Mouse (Mus musculus) neural tube, embryonic 14.5 days (tissue): Measurements from ENCODE around the gene Chaf1a. TPM values are rescaled to one million over a fixed set of nuclear protein-coding genes. Genes with fewer than 3 reads are reported as not detected.

ENCODE experiments used
- ATAC-seq: fragments of 200-750 bp; cut with Nextera tagmentation; 2 replicates; pipeline ENCODE4 v1.8.0; 2017; ENCODE audit warnings: low read depth, mild to moderate bottlenecking, moderate TSS enrichment, moderate library complexity
- H3K27ac ChIP-seq: fragments of 300-500 bp; sonication (generic); 2 replicates; pipeline ENCODE4 v1.5.1; 2014; ENCODE audit warnings: low read depth, mild to moderate bottlenecking, control low read depth, low read length, moderate library complexity, mixed read lengths
- H3K27me3 ChIP-seq: fragments of 300-500 bp; sonication (generic); 2 replicates; pipeline ENCODE4 v1.6.1; 2014; ENCODE audit warnings: low read length; ENCODE audit not compliant: control insufficient read depth, insufficient read depth
- H3K36me3 ChIP-seq: fragments of 300-500 bp; sonication (generic); 2 replicates; pipeline ENCODE4 v1.6.1; 2014; ENCODE audit warnings: low read length, mixed read lengths; ENCODE audit not compliant: control insufficient read depth, insufficient read depth
- H3K4me1 ChIP-seq: fragments of 300-500 bp; sonication (generic); 2 replicates; pipeline ENCODE4 v1.6.1; 2014; ENCODE audit warnings: low read length; ENCODE audit not compliant: control insufficient read depth, insufficient read depth
- H3K4me2 ChIP-seq: fragments of 300-500 bp; sonication (generic); 2 replicates; pipeline ENCODE4 v1.6.1; 2014; ENCODE audit warnings: mild to moderate bottlenecking, low read depth, low read length, control low read depth
- H3K4me3 ChIP-seq: fragments of 300-500 bp; sonication (generic); 2 replicates; pipeline ENCODE4 v1.5.1; 2014; ENCODE audit warnings: low read depth, low read length, control low read depth, mixed read lengths
- H3K9ac ChIP-seq: fragments of 300-500 bp; sonication (generic); replicated peaks from 2 replicates; pipeline ENCODE4 v1.6.1; 2014; ENCODE audit warnings: low read depth, mild to moderate bottlenecking, control low read depth, low read length, mixed read lengths
- H3K9me3 ChIP-seq: fragments of 300-500 bp; sonication (generic); 2 replicates; pipeline ENCODE4 v1.6.1; 2016; ENCODE audit warnings: low read length; ENCODE audit not compliant: control insufficient read depth
- WGBS: fragments of 180-500 bp; shearing (Covaris S2); extraction: QIAGEN DNeasy Blood & Tissue Kit; methylation state at CpG from one replicate; pipeline ENCODE4 v1.1.7; 2014; 5-methylcytosine and 5-hydroxymethylcytosine counted together
- polyA plus RNA-seq: library from polyadenylated mRNA; unstranded; fragments of >200 nt; fragmentation: Nextera tagmentation; extraction: Ambion mirVana; gene quantifications from 2 replicates; pipeline ENCODE4 v1.2.1, GENCODE M21; 2014

Chaf1a gene
- polyA plus RNA-seq, result 2.3 and 3.2 TPM in 2 replicates

- 0 out of 2 replicates have a peak within 1 kb of the TSS, but pooled peaks have one; percentile 16 for H3K27ac ChIP-seq
- no peaks in the 10 kb centered on the region for H3K36me3 ChIP-seq
- peak within 1 kb of the TSS; percentile 58 for H3K9ac ChIP-seq
- peak within 1 kb of the TSS; percentile 76 for H3K4me2 ChIP-seq
- WGBS, result under 1% methylated on average over 67 of the region's 68 CpGs
- H3K27me3 ChIP-seq, result no peaks in the 10 kb centered on the region
- H3K4me1 ChIP-seq, result peaks cover 12% of the 10 kb centered on the region
- H3K9me3 ChIP-seq, result no peaks in the 10 kb centered on the region
- peak; percentile 85 for ATAC-seq
- H3K4me3 ChIP-seq, result peak within 1 kb of the TSS; percentile 67
Observed at GRCm38 (mm10) chr17:56040030-56040856, at the start of gene Chaf1a. Gene Chaf1a (plus strand): TSS chr17:56040439.

- Histone ChIP-seq H3K27me3 (no peaks in the 10 kb centered on the region), H3K36me3 (peaks cover 22% of the 10 kb centered on the region), H3K27ac (no peak overlapping the region), H3K4me3 (no peak overlapping the region), H3K9me3 (no peaks in the 10 kb centered on the region), H3K4me1 (no peaks in the 10 kb centered on the region), H3K9ac (no peak overlapping the region), H3K4me2 (no peak overlapping the region)
- no peak for ATAC-seq
- WGBS, result 89% methylated on average over 15 of the region's 15 CpGs
Observed at GRCm38 (mm10) chr17:55996007-55996406, 44.2 kb upstream of the Chaf1a start.

GRCm38 (mm10) chr17:55999794-56000499 is 40.3 kb upstream of the Chaf1a start:
- Histone ChIP-seq H3K4me2 (no peak overlapping the region), H3K4me1 (no peaks in the 10 kb centered on the region), H3K9me3 (no peaks in the 10 kb centered on the region), H3K27me3 (no peaks in the 10 kb centered on the region), H3K9ac (no peak overlapping the region), H3K36me3 (peaks cover 16% of the 10 kb centered on the region), H3K4me3 (no peak overlapping the region), H3K27ac (no peak overlapping the region)
- ATAC-seq, result peak; percentile 18; the same call in 1 of the 2 replicates
- WGBS, result 8% methylated on average over 30 of the region's 30 CpGs

GRCm38 (mm10) chr17:56003000-56003399 is 37.2 kb upstream of the Chaf1a start:
- Histone ChIP-seq H3K36me3 (no peaks in the 10 kb centered on the region), H3K9ac (no peak overlapping the region), H3K4me3 (no peak overlapping the region), H3K27ac (no peak overlapping the region), H3K4me1 (0 out of 2 replicates have a peak, but pooled peaks cover 3% of the 10 kb centered on the region), H3K4me2 (no peak overlapping the region), H3K9me3 (no peaks in the 10 kb centered on the region), H3K27me3 (no peaks in the 10 kb centered on the region)
- ATAC-seq, result no peak
- 92% methylated on average over 3 of the region's 3 CpGs for WGBS

GRCm38 (mm10) chr17:56005415-56006061 is 34.7 kb upstream of the Chaf1a start, which contains the start of the genes Stap2 and Mpnd:
Gene Stap2 (minus strand): TSS chr17:56005584.
Gene Mpnd (plus strand): TSS chr17:56005711.
- WGBS, result 59% methylated on average over 13 of the region's 13 CpGs
- no peak within 1 kb of the TSS for H3K27ac ChIP-seq
- no peak within 1 kb of the TSS for H3K4me2 ChIP-seq
- H3K9me3 ChIP-seq, result no peaks in the 10 kb centered on the region
- no peak within 1 kb of the TSS for H3K9ac ChIP-seq
- no peak within 1 kb of the TSS for H3K4me3 ChIP-seq
- no peaks in the 10 kb centered on the region for H3K27me3 ChIP-seq
- peaks cover 11% of the 10 kb centered on the region for H3K4me1 ChIP-seq
- ATAC-seq, result no peak
- H3K36me3 ChIP-seq, result no peaks in the 10 kb centered on the region

GRCm38 (mm10) chr17:56006956-56007355 is 33.3 kb upstream of the Chaf1a start:
- 59% methylated on average over 10 of the region's 10 CpGs for WGBS
- no peak overlapping the region for H3K9ac ChIP-seq
- H3K4me1 ChIP-seq, result peaks cover 25% of the 10 kb centered on the region
- H3K27ac ChIP-seq, result no peak overlapping the region
- no peaks in the 10 kb centered on the region for H3K27me3 ChIP-seq
- ATAC-seq, result no peak
- no peaks in the 10 kb centered on the region for H3K9me3 ChIP-seq
- no peak overlapping the region for H3K4me2 ChIP-seq
- no peak overlapping the region for H3K4me3 ChIP-seq
- H3K36me3 ChIP-seq, result peaks cover 8% of the 10 kb centered on the region; the same call in 1 of the 2 replicates

GRCm38 (mm10) chr17:56007444-56008355 is 32.5 kb upstream of the Chaf1a start:
- Histone ChIP-seq H3K4me2 (peak overlapping the region; percentile 99), H3K9ac (peak overlapping the region; percentile 8), H3K4me1 (peaks cover 25% of the 10 kb centered on the region), H3K27ac (peak overlapping the region; percentile 98), H3K27me3 (no peaks in the 10 kb centered on the region), H3K36me3 (peaks cover 13% of the 10 kb centered on the region; the same call in 1 of the 2 replicates), H3K4me3 (peak overlapping the region; percentile 81), H3K9me3 (no peaks in the 10 kb centered on the region)
- peak; percentile 22 for ATAC-seq
- WGBS, result 35% methylated on average over 13 of the region's 14 CpGs
